Mouse (Mus musculus) hindbrain, embryonic 15.5 days (tissue): ENCODE results near the gene Abca16. TPM values are rescaled to one million over a fixed set of nuclear protein-coding genes. Genes with fewer than 3 reads are reported as not detected.
A peak's percentile ranks its signal among the peaks of the same experiment; 100 is the strongest.

Experiments
- ATAC-seq: fragments of 200-750 bp; cut with Nextera tagmentation; 2 replicates; pipeline ENCODE4 v1.8.0; 2017; ENCODE audit warnings: low read depth, moderate number of reproducible peaks, moderate TSS enrichment; ENCODE audit not compliant: low FRiP score
- H3K27ac ChIP-seq: fragments of 300-500 bp; sonication (generic); replicated peaks from 2 replicates; pipeline ENCODE4 v1.5.1; 2015; ENCODE audit warnings: mild to moderate bottlenecking, inconsistent platforms
- H3K27me3 ChIP-seq: fragments of 300-500 bp; sonication (generic); 2 replicates; pipeline ENCODE4 v1.6.1; 2015; ENCODE audit warnings: control low read depth, inconsistent platforms
- H3K36me3 ChIP-seq: fragments of 300-500 bp; sonication (generic); 2 replicates; pipeline ENCODE4 v1.6.1; 2015; ENCODE audit warnings: control low read depth, inconsistent platforms
- H3K4me1 ChIP-seq: fragments of 300-500 bp; sonication (generic); replicated peaks from 2 replicates; pipeline ENCODE4 v1.6.1; 2015; ENCODE audit warnings: control low read depth, inconsistent platforms
- H3K4me2 ChIP-seq: fragments of 300-500 bp; sonication (generic); 2 replicates; pipeline ENCODE4 v1.6.1; 2015; ENCODE audit warnings: moderate library complexity, mild to moderate bottlenecking, inconsistent platforms
- H3K4me3 ChIP-seq: fragments of 300-500 bp; sonication (generic); 2 replicates; pipeline ENCODE4 v1.5.1; 2015; ENCODE audit warnings: mild to moderate bottlenecking, inconsistent platforms
- H3K9ac ChIP-seq: fragments of 300-500 bp; sonication (generic); 2 replicates; pipeline ENCODE4 v1.6.1; 2015; ENCODE audit warnings: inconsistent platforms
- H3K9me3 ChIP-seq: fragments of 300-500 bp; sonication (generic); 2 replicates; pipeline ENCODE4 v1.6.1; 2016; ENCODE audit warnings: control low read depth, inconsistent platforms
- WGBS: fragments of 180-500 bp; shearing (Covaris S2); methylation state at CpG from one replicate; pipeline ENCODE4 v1.1.7; 2015; 5-methylcytosine and 5-hydroxymethylcytosine counted together
- polyA plus RNA-seq: library from polyadenylated mRNA; unstranded; fragments of >200 nt; fragmentation: Nextera tagmentation; extraction: Ambion mirVana; gene quantifications from 2 replicates; pipeline ENCODE4 v1.2.1, GENCODE M21; 2015

Gene Abca16
- polyA plus RNA-seq = not detected in 2 replicates

- Histone ChIP-seq H3K4me3 (no peak within 1 kb of the TSS), H3K4me1 (no peaks in the 10 kb centered on the region), H3K4me2 (no peak within 1 kb of the TSS), H3K9me3 (no peaks in the 10 kb centered on the region), H3K36me3 (no peaks in the 10 kb centered on the region), H3K27ac (no peak within 1 kb of the TSS), H3K27me3 (no peaks in the 10 kb centered on the region), H3K9ac (no peak within 1 kb of the TSS)
- WGBS = 87% methylated on average over 10 of the region's 10 CpGs
- no peak for ATAC-seq
Observed at GRCm38 (mm10) chr7:120409447-120409846, at the start of gene Abca16. Abca16 (plus strand) TSS chr7:120409647.

GRCm38 (mm10) chr7:120361159-120361558, 48.3 kb upstream of the Abca16 start:
- no peak overlapping the region for H3K4me2 ChIP-seq
- no peaks in the 10 kb centered on the region for H3K4me1 ChIP-seq
- H3K9me3 ChIP-seq = no peaks in the 10 kb centered on the region
- H3K36me3 ChIP-seq = no peaks in the 10 kb centered on the region
- H3K27me3 ChIP-seq = no peaks in the 10 kb centered on the region
- no peak for ATAC-seq
- no peak overlapping the region for H3K9ac ChIP-seq
- no peak overlapping the region for H3K27ac ChIP-seq
- no peak overlapping the region for H3K4me3 ChIP-seq
- WGBS = 36% methylated on average over 13 of the region's 13 CpGs

GRCm38 (mm10) chr7:120412391-120412790, 2.9 kb downstream of the Abca16 start:
- ATAC-seq = no peak
- H3K9ac ChIP-seq = no peak overlapping the region
- H3K9me3 ChIP-seq = no peaks in the 10 kb centered on the region
- no peaks in the 10 kb centered on the region for H3K36me3 ChIP-seq
- no peak overlapping the region for H3K4me2 ChIP-seq
- no peak overlapping the region for H3K4me3 ChIP-seq
- no peaks in the 10 kb centered on the region for H3K4me1 ChIP-seq
- no peaks in the 10 kb centered on the region for H3K27me3 ChIP-seq
- 89% methylated on average over 1 of the region's 1 CpGs for WGBS
- H3K27ac ChIP-seq = no peak overlapping the region

- H3K4me3 ChIP-seq = no peak overlapping the region
- no peak for ATAC-seq
- WGBS = 39% methylated on average over 3 of the region's 3 CpGs
- no peak overlapping the region for H3K9ac ChIP-seq
- no peaks in the 10 kb centered on the region for H3K4me1 ChIP-seq
- H3K9me3 ChIP-seq = no peaks in the 10 kb centered on the region
- no peak overlapping the region for H3K4me2 ChIP-seq
- H3K36me3 ChIP-seq = no peaks in the 10 kb centered on the region
- no peak overlapping the region for H3K27ac ChIP-seq
- H3K27me3 ChIP-seq = no peaks in the 10 kb centered on the region
Observed at GRCm38 (mm10) chr7:120426625-120427024, 17.2 kb downstream of the Abca16 start.

- H3K4me2 ChIP-seq = no peak overlapping the region
- H3K36me3 ChIP-seq = no peaks in the 10 kb centered on the region
- no peak for ATAC-seq
- H3K9me3 ChIP-seq = no peaks in the 10 kb centered on the region
- no peak overlapping the region for H3K4me3 ChIP-seq
- H3K4me1 ChIP-seq = no peaks in the 10 kb centered on the region
- no peak overlapping the region for H3K9ac ChIP-seq
- no peak overlapping the region for H3K27ac ChIP-seq
- no peaks in the 10 kb centered on the region for H3K27me3 ChIP-seq
Observed at GRCm38 (mm10) chr7:120431464-120431863, 22.0 kb downstream of the Abca16 start.

- H3K4me2 ChIP-seq = peak overlapping the region; percentile 82
- WGBS = 9% methylated on average over 28 of the region's 31 CpGs
- H3K9me3 ChIP-seq = no peaks in the 10 kb centered on the region
- H3K4me1 ChIP-seq = peaks cover 3% of the 10 kb centered on the region
- H3K9ac ChIP-seq = peak overlapping the region; percentile 41; the same call in 1 of the 2 replicates
- H3K27me3 ChIP-seq = no peaks in the 10 kb centered on the region
- H3K4me3 ChIP-seq = peak overlapping the region; percentile 40
- no peak overlapping the region for H3K27ac ChIP-seq
- 0 out of 2 replicates have a peak, but pooled peaks have one; percentile 59 for ATAC-seq
- no peaks in the 10 kb centered on the region for H3K36me3 ChIP-seq
Observed at GRCm38 (mm10) chr7:120503891-120504662, 94.6 kb downstream of the Abca16 start.

GRCm38 (mm10) chr7:120504663-120504979, 95.2 kb downstream of the Abca16 start:
- no peak for ATAC-seq
- WGBS = 26% methylated on average over 5 of the region's 5 CpGs
- Histone ChIP-seq H3K9me3 (no peaks in the 10 kb centered on the region), H3K27me3 (no peaks in the 10 kb centered on the region), H3K27ac (no peak overlapping the region), H3K4me2 (peak overlapping the region; percentile 82), H3K36me3 (no peaks in the 10 kb centered on the region), H3K4me3 (peak overlapping the region; percentile 40), H3K9ac (peak overlapping the region; percentile 41; the same call in 1 of the 2 replicates), H3K4me1 (peaks cover 3% of the 10 kb centered on the region)

- no peaks in the 10 kb centered on the region for H3K4me1 ChIP-seq
- H3K27me3 ChIP-seq = no peaks in the 10 kb centered on the region
- no peak for ATAC-seq
- H3K36me3 ChIP-seq = no peaks in the 10 kb centered on the region
- no peak overlapping the region for H3K4me3 ChIP-seq
- no peak overlapping the region for H3K4me2 ChIP-seq
- H3K9ac ChIP-seq = no peak overlapping the region
- H3K9me3 ChIP-seq = no peaks in the 10 kb centered on the region
- 74% methylated on average over 2 of the region's 2 CpGs for WGBS
- H3K27ac ChIP-seq = no peak overlapping the region
Observed at GRCm38 (mm10) chr7:120534805-120535204, 125.4 kb downstream of the Abca16 start.

GRCm38 (mm10) chr7:120552479-120553180, 143.2 kb downstream of the Abca16 start:
- H3K27ac ChIP-seq = 0 out of 2 replicates have a peak overlapping the region, but pooled peaks have one; percentile 26
- peak; percentile 92 for ATAC-seq
- H3K9ac ChIP-seq = no peak overlapping the region
- 45% methylated on average over 12 of the region's 12 CpGs for WGBS
- peak overlapping the region; percentile 28 for H3K4me3 ChIP-seq
- H3K9me3 ChIP-seq = no peaks in the 10 kb centered on the region
- peak overlapping the region; percentile 49 for H3K4me2 ChIP-seq
- no peaks in the 10 kb centered on the region for H3K36me3 ChIP-seq
- no peaks in the 10 kb centered on the region for H3K4me1 ChIP-seq
- H3K27me3 ChIP-seq = no peaks in the 10 kb centered on the region

GRCm38 (mm10) chr7:120553181-120553551, 143.7 kb downstream of the Abca16 start:
- Histone ChIP-seq H3K4me2 (peak overlapping the region; percentile 49), H3K27me3 (no peaks in the 10 kb centered on the region), H3K9me3 (no peaks in the 10 kb centered on the region), H3K4me1 (no peaks in the 10 kb centered on the region), H3K27ac (0 out of 2 replicates have a peak overlapping the region, but pooled peaks have one; percentile 26), H3K9ac (no peak overlapping the region), H3K4me3 (peak overlapping the region; percentile 28), H3K36me3 (no peaks in the 10 kb centered on the region)
- 45% methylated on average over 12 of the region's 12 CpGs for WGBS
- peak; percentile 45; the same call in 1 of the 2 replicates for ATAC-seq

- 77% methylated on average over 8 of the region's 8 CpGs for WGBS
- H3K4me2 ChIP-seq = no peak overlapping the region
- H3K27ac ChIP-seq = no peak overlapping the region
- H3K36me3 ChIP-seq = no peaks in the 10 kb centered on the region
- no peaks in the 10 kb centered on the region for H3K9me3 ChIP-seq
- H3K4me3 ChIP-seq = no peak overlapping the region
- H3K4me1 ChIP-seq = no peaks in the 10 kb centered on the region
- ATAC-seq = no peak
- H3K9ac ChIP-seq = no peak overlapping the region
- no peaks in the 10 kb centered on the region for H3K27me3 ChIP-seq
Observed at GRCm38 (mm10) chr7:120567366-120567765, 157.9 kb downstream of the Abca16 start.

GRCm38 (mm10) chr7:120576520-120576919, 167.1 kb downstream of the Abca16 start:
- Histone ChIP-seq H3K27ac (no peak overlapping the region), H3K4me2 (no peak overlapping the region), H3K27me3 (no peaks in the 10 kb centered on the region), H3K9me3 (no peaks in the 10 kb centered on the region), H3K36me3 (no peaks in the 10 kb centered on the region), H3K4me3 (no peak overlapping the region), H3K9ac (no peak overlapping the region), H3K4me1 (no peaks in the 10 kb centered on the region)
- ATAC-seq = no peak
- WGBS = 76% methylated on average over 3 of the region's 3 CpGs
